Mouse (Mus musculus) telencephalon, adult 2 months (tissue): ENCODE results near the gene Fdx1.

ENCODE experiments used
- DNase-seq: peaks from one replicate; pipeline ENCODE4 v3.0.0-alpha.2; 2011; ENCODE audit warnings: low read depth, low spot score

Gene Fdx1

DNA sequence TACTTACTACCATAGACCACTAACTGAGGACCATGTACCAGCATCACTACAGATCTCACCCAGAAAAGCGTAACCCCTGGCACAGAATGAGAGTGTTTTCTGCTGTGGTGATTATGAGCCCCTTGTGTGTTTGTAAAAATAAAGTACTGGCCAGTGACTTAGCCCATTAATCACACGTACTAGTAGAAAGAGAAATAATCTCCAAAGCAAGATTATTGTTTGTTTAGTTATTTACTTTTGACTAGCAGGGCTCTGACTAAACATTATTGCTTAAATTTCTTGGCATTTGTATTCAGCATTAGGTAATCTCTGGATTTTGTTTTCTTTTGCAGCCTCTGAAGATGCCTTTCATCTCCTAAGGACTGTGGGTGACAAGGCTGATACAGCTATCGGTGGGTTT, 55.1 kb downstream of the Fdx1 start:
- DNase-seq, result no peak

DNA sequence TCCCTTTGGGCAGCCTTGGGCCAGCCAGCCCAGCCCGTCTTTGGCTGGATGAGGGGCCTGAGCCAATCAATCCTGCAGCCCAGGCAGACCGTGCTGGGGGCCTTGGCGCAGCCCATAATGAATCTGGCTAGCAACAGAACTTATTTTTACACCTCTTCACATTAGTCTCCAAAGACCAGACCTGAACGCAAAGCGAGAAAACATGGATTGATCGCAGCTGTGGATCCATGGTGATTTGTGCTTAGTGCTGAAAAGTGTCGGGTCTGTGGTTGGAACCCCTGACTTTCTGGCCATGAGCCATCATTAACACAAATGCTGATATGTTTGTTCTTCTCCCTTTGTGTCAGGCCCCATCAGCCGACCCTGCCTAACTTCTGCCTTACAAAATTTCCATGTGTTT, 56.4 kb downstream of the Fdx1 start:
- no peak for DNase-seq
